Mouse (Mus musculus) fibroblast of lung, adult 2 months (primary cell): ENCODE measurements at regions not wholly inside any gene's neighbourhood (a gene's known extent, or its start where the extent isn't known, plus 50 kb on each side); places are given as distances from the start of the nearest gene placed in this dataset.
"Not testable (repeated sequence)": the region's sequence is repeated elsewhere in the genome, so short reads cannot be mapped to it uniquely, and the experiment has no call there.

ENCODE experiments used
- DNase-seq: peaks from one replicate; pipeline ENCODE4 v3.0.0-alpha.2; 2011; ENCODE audit warnings: low read depth

- not testable (repeated sequence) for DNase-seq
These were observed 448.6 kb upstream of the Cobl start for GRCm38 (mm10) chr11:12913401-12913800.

GRCm38 (mm10) chr11:12873712-12874111 lies 409.0 kb upstream of the Cobl start:
- DNase-seq: no peak

- DNase-seq: no peak
These were observed 408.0 kb upstream of the Cobl start for GRCm38 (mm10) chr11:12872802-12873201.

GRCm38 (mm10) chr11:12872399-12872798 lies 407.6 kb upstream of the Cobl start:
- no peak for DNase-seq

GRCm38 (mm10) chr11:12867541-12867940 lies 402.8 kb upstream of the Cobl start:
- DNase-seq: no peak

GRCm38 (mm10) chr11:12865034-12865620 lies 400.4 kb upstream of the Cobl start:
- no peak for DNase-seq

- DNase-seq: no peak
These were observed 394.7 kb upstream of the Cobl start for GRCm38 (mm10) chr11:12859344-12859930.

GRCm38 (mm10) chr11:12858274-12858884 lies 393.6 kb upstream of the Cobl start:
- DNase-seq: no peak

- no peak for DNase-seq
These were observed 392.8 kb upstream of the Cobl start for GRCm38 (mm10) chr11:12857358-12858199.

- DNase-seq: no peak
These were observed 383.0 kb upstream of the Cobl start for GRCm38 (mm10) chr11:12847793-12848192.

GRCm38 (mm10) chr11:12843631-12844423 lies 379.1 kb upstream of the Cobl start:
- DNase-seq: no peak

- DNase-seq: no peak
These were observed 376.6 kb upstream of the Cobl start for GRCm38 (mm10) chr11:12841393-12841792.

GRCm38 (mm10) chr11:12837920-12838319 lies 373.2 kb upstream of the Cobl start:
- DNase-seq: no peak

GRCm38 (mm10) chr11:12837387-12837786 lies 372.6 kb upstream of the Cobl start:
- DNase-seq: no peak

- no peak for DNase-seq
These were observed 371.6 kb upstream of the Cobl start for GRCm38 (mm10) chr11:12836387-12836786.

GRCm38 (mm10) chr11:12812021-12812420 lies 347.3 kb upstream of the Cobl start:
- DNase-seq: no peak

- peak; percentile 31 for DNase-seq
These were observed 346.5 kb upstream of the Cobl start for GRCm38 (mm10) chr11:12810949-12811881.
